Mouse (Mus musculus) lung, postnatal 0 days (tissue): ENCODE data around the gene 6820408C15Rik.
A peak's percentile ranks its signal among the peaks of the same experiment; 100 is the strongest.

Experiments used
- CTCF ChIP-seq: IDR thresholded peaks from 2 replicates; pipeline ENCODE4 v1.5.1; 2016; ENCODE audit warnings: antibody characterized with exemption, mild to moderate bottlenecking
- EP300 ChIP-seq: IDR thresholded peaks from 2 replicates; pipeline ENCODE4 v1.6.1; 2016; ENCODE audit warnings: antibody characterized with exemption, mild to moderate bottlenecking, control low read depth

DNA sequence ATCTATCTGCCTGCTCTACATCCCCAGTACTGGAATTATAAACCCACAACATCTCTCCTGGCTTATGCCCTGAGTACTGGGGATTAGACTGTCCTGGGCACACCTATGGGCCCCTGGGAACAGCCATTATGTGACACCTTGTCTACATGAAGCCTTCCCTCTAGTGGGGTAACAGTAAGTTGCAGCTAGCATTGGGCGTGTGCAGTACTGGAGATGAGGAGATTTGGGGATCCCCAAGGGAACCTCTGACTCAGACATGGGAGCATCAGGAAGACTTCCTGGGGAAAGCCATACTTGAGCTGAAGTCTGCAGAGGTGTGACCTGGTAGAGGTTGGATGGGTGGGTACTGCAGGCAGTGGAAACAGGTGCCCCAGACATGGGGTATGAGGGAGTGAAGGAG lies 23.6 kb downstream of the 6820408C15Rik start:
- TF ChIP-seq EP300 = no peak
- peak; percentile 50 for TF ChIP-seq CTCF
